Mouse (Mus musculus): ENCODE data around the gene Klk1b21.
"Not testable (repeated sequence)": the region's sequence is repeated elsewhere in the genome, so short reads cannot be mapped to it uniquely, and the experiment has no call there.

Gene Klk1b21

GRCm38 (mm10) chr7:44102028-44102427 is at the start of gene Klk1b21:
Klk1b21 (plus strand) TSS chr7:44102328.
- DNase-seq (ENCODE audit: low spot score in 2 of 2) = not testable (repeated sequence)

- DNase-seq (ENCODE audit: low spot score in 2 of 2) = no peak
Observed at GRCm38 (mm10) chr7:44072117-44072516, 30.0 kb upstream of the Klk1b21 start.

- DNase-seq (ENCODE audit: low spot score in 2 of 2) = no peak
Observed at GRCm38 (mm10) chr7:44077703-44078102, 24.4 kb upstream of the Klk1b21 start.

GRCm38 (mm10) chr7:44096111-44096510 is 6.0 kb upstream of the Klk1b21 start:
- no peak for DNase-seq (ENCODE audit: low spot score in 2 of 2)

- no peak for DNase-seq (ENCODE audit: low spot score in 2 of 2)
Observed at GRCm38 (mm10) chr7:44112373-44112772, 10.2 kb downstream of the Klk1b21 start, which contains the start of gene Klk1b22. Klk1b22 (plus strand) TSS chr7:44112673.

GRCm38 (mm10) chr7:44123445-44123844 is 21.3 kb downstream of the Klk1b21 start:
- no peak for DNase-seq (ENCODE audit: low spot score in 2 of 2)

- no peak for DNase-seq (ENCODE audit: low spot score in 2 of 2)
Observed at GRCm38 (mm10) chr7:44136467-44136866, 34.3 kb downstream of the Klk1b21 start, which contains the start of gene Klk1b16. Klk1b16 (plus strand) TSS chr7:44136767.
